Mouse (Mus musculus) Patski (cell line): Measurements from ENCODE around the gene Anapc1. TPM values are rescaled to one million over a fixed set of nuclear protein-coding genes. Genes with fewer than 3 reads are reported as not detected.
A peak's percentile ranks its signal among the peaks of the same experiment; 100 is the strongest.
"Not testable (repeated sequence)": the region's sequence is repeated elsewhere in the genome, so short reads cannot be mapped to it uniquely, and the experiment has no call there.

Experiments used
- ATAC-seq: fragments of 100-300 bp; one replicate; pipeline ENCODE4 v1.8.0; 2021
- CTCF ChIA-PET: fragments of 350-600 bp; sonication (Branson Sonifier 250); formaldehyde crosslinking; loops from one replicate; lab custom pipeline; 2022; ENCODE audit warnings: inconsistent platforms; lab: Charles Lee
- POLR2A ChIA-PET: fragments of 350-600 bp; sonication (Branson Sonifier 250); formaldehyde crosslinking; loops from one replicate; lab custom pipeline; 2022; ENCODE audit warnings: antibody characterized with exemption, inconsistent platforms; lab: Charles Lee
- DNase-seq: peaks from one replicate; pipeline ENCODE4 v3.0.0-alpha.2; 2011; ENCODE audit warnings: low read depth, low spot score
- H3K27me3 ChIP-seq: fragments of 371-371 bp; one replicate; pipeline ENCODE4 v1.5.1; 2021
- CTCF ChIP-seq: fragments of 100-300 bp; IDR thresholded peaks from one replicate; pipeline ENCODE4 v1.5.1; 2021
- in situ Hi-C: fragments of 300-500 bp; cut with MboI; formaldehyde crosslinking; loops from 3 replicates; pipeline ENCODE4 v1.11.1; 2018; ENCODE audit warnings: low pct_unique_long_range_greater_than_20kb, mixed read lengths
- polyA plus RNA-seq: library from polyadenylated mRNA; unstranded; gene quantifications from one replicate; pipeline ENCODE4 v1.2.3, GENCODE M21; 2021

The Anapc1 gene
- polyA plus RNA-seq, 1 experiment from 2014 or later, result 57.0 TPM

GRCm38 (mm10) chr2:128697566-128697965 is 10.4 kb upstream of the Anapc1 start:
- no peak for TF ChIP-seq CTCF
- ChIA-PET CTCF (interaction anchor here (0.9 to 8.7 kb wide), 9 partner anchors 11 to 149 kb away, joined by 3 to 91 read pairs (median 10); partner anchors contain the start of gene Tmem87b), POLR2A (interaction anchor here (1.3 to 1.4 kb wide), 2 partner anchors 115 to 120 kb away, joined by 4 read pairs; partner anchors contain the start of gene Tmem87b)
- H3K27me3 ChIP-seq, result peaks cover 6% of the 10 kb centered on the region
- DNase-seq (no peak), ATAC-seq (no peak)
- in situ Hi-C loops, result loop anchor here (5.0 kb wide), 2 partner anchors 40 to 120 kb away; partner anchors contain the start of gene Tmem87b

GRCm38 (mm10) chr2:128697047-128697446 is 9.9 kb upstream of the Anapc1 start:
- in situ Hi-C loops, result loop anchor here (5.0 kb wide), 2 partner anchors 40 to 120 kb away; partner anchors contain the start of gene Tmem87b
- POLR2A ChIA-PET, result interaction anchor here (1.3 to 1.6 kb wide), 3 partner anchors 11 to 121 kb away, joined by 3 to 4 read pairs (median 4); partner anchors contain the start of gene Tmem87b

GRCm38 (mm10) chr2:128696426-128696825 is 9.2 kb upstream of the Anapc1 start:
- H3K27me3 ChIP-seq, result peaks cover 6% of the 10 kb centered on the region
- ATAC-seq, result no peak
- DNase-seq, result no peak
- in situ Hi-C loops, result loop anchor here (5.0 kb wide), 2 partner anchors 41 to 121 kb away; partner anchors contain the start of gene Tmem87b
- CTCF ChIA-PET, result interaction anchor here (2.8 to 8.7 kb wide), 2 partner anchors 12 to 119 kb away, joined by 20 to 91 read pairs; partner anchors contain the start of gene Tmem87b
- POLR2A ChIA-PET, result interaction anchor here (0.6 to 1.6 kb wide), 3 partner anchors 12 to 76 kb away, joined by 3 to 6 read pairs (median 3); no protein-coding TSS in a partner anchor
- no peak for TF ChIP-seq CTCF

More at GRCm38 (mm10) chr2:128697047-128697446, 9.9 kb upstream of the Anapc1 start:
- no peak for TF ChIP-seq CTCF
- H3K27me3 ChIP-seq, result peaks cover 6% of the 10 kb centered on the region
- no peak for ATAC-seq
- DNase-seq, result no peak
- CTCF ChIA-PET, result interaction anchor here (1.3 to 8.7 kb wide), 5 partner anchors 11 to 127 kb away, joined by 4 to 91 read pairs (median 13); partner anchors contain the start of gene Tmem87b

GRCm38 (mm10) chr2:128694548-128694947 is 7.4 kb upstream of the Anapc1 start:
- ChIA-PET CTCF (interaction anchor here (0.9 to 8.7 kb wide), 2 partner anchors 121 to 126 kb away, joined by 3 to 91 read pairs; partner anchors contain the start of gene Tmem87b), POLR2A (interaction anchor here (0.8 kb wide), 1 partner anchor 13 kb away, joined by 4 read pairs; no protein-coding TSS in a partner anchor)
- H3K27me3 ChIP-seq, result no peaks in the 10 kb centered on the region
- ATAC-seq (no peak), DNase-seq (no peak)
- peak; percentile 52 for TF ChIP-seq CTCF
- in situ Hi-C loops, result no loop called here

GRCm38 (mm10) chr2:128693828-128694227 is 6.6 kb upstream of the Anapc1 start:
- DNase-seq, H3K27me3 ChIP-seq, ATAC-seq, in situ Hi-C loops: not testable (repeated sequence)
- ChIA-PET CTCF (interaction anchor here (8.7 kb wide), 1 partner anchor 122 kb away, joined by 91 read pairs; the partner anchor contains the start of gene Tmem87b), POLR2A (interaction anchor here (0.8 kb wide), 1 partner anchor 12 kb away, joined by 4 read pairs; no protein-coding TSS in a partner anchor)

- DNase-seq (no peak), ATAC-seq (no peak)
- TF ChIP-seq CTCF, result no peak
- ChIA-PET CTCF (interaction anchor here (8.7 kb wide), 1 partner anchor 122 kb away, joined by 91 read pairs; the partner anchor contains the start of gene Tmem87b), POLR2A (no interaction called here)
- in situ Hi-C loops, result no loop called here
- no peaks in the 10 kb centered on the region for H3K27me3 ChIP-seq
These were observed 6.0 kb upstream of the Anapc1 start for GRCm38 (mm10) chr2:128693236-128693635.

GRCm38 (mm10) chr2:128692771-128693170 is 5.6 kb upstream of the Anapc1 start:
- ChIA-PET CTCF (interaction anchor here (8.7 kb wide), 1 partner anchor 123 kb away, joined by 91 read pairs; the partner anchor contains the start of gene Tmem87b), POLR2A (no interaction called here)
- H3K27me3 ChIP-seq, result no peaks in the 10 kb centered on the region
- ATAC-seq (no peak), DNase-seq (no peak)
- TF ChIP-seq CTCF, result no peak
- in situ Hi-C loops, result no loop called here

- peak; percentile 50 for TF ChIP-seq CTCF
- ChIA-PET POLR2A (no interaction called here), CTCF (interaction anchor here (8.7 kb wide), 1 partner anchor 123 kb away, joined by 91 read pairs; the partner anchor contains the start of gene Tmem87b)
- H3K27me3 ChIP-seq, result no peaks in the 10 kb centered on the region
- in situ Hi-C loops, result no loop called here
- peak; percentile 60 for ATAC-seq
- peak; percentile 28 for DNase-seq
These were observed 5.1 kb upstream of the Anapc1 start for GRCm38 (mm10) chr2:128692336-128692735.

- ChIA-PET CTCF (no interaction called here), POLR2A (interaction anchor here (0.6 kb wide), 1 partner anchor 135 kb away, joined by 4 read pairs; no protein-coding TSS in a partner anchor)
- in situ Hi-C loops, result no loop called here
- TF ChIP-seq CTCF, result no peak
- H3K27me3 ChIP-seq, result no peaks in the 10 kb centered on the region
- ATAC-seq (no peak), DNase-seq (no peak)
These were observed 448 bp upstream of the Anapc1 start for GRCm38 (mm10) chr2:128687558-128688120.

- ATAC-seq, result no peak
- CTCF ChIA-PET, result no interaction called here
These were observed 6.5 kb downstream of the Anapc1 start for GRCm38 (mm10) chr2:128680661-128681060.

More at GRCm38 (mm10) chr2:128680661-128681060, 6.5 kb downstream of the Anapc1 start:
- DNase-seq, result no peak
- POLR2A ChIA-PET, result no interaction called here
- H3K27me3 ChIP-seq, result no peaks in the 10 kb centered on the region
- TF ChIP-seq CTCF, result no peak
- in situ Hi-C loops, result no loop called here
